Mouse (Mus musculus): ENCODE results near the gene 4933424G06Rik. TPM values are rescaled to one million over a fixed set of nuclear protein-coding genes. Genes with fewer than 3 reads are reported as not detected.
A peak's percentile ranks its signal among the peaks of the same experiment; 100 is the strongest.

4933424G06Rik gene
- polyA plus RNA-seq, 1 experiment from 2014 or later = not detected

DNA sequence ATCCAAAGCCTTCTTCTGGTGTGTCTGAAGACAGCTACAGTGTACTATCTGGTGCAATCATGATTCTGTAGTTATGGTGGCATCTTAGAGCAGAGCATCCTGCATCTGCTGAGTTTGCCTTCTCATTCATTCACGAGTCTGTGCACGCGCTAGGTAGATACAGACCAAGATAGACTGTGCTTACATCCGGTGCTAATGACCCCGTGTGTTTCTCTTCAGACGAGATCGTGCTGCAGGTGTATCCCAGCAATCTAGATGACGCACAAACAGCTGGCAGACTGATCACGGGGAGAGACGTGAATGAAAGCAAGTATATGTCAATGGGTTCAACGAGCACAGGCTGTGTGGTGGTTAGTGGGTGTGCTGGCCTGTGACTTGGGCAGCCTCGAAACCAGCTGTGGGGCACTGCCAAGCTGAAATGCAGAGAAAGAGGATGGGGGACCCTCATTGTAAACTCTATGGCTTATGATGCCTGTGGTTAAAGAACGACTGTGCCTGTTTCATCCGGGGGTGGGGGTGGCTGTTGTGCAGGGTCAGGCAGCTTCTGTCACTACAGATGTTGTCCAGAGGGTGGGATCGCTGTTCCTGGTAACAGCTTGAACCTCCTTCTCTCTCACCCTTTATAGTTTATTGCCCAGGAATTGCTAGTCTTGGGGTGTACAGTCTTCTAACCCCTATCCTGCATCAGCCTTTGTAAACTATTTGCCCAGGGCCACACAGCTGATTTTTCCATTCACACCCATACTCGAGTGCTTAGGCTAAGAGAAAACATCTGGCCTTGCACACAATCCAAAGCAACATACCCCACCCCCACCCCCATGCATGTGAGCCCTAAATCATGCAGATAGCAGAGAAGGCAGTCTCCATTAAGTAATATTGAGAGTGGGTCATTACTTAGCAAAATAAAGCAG, 13.5 kb downstream of the 4933424G06Rik start:
- H3K27ac ChIP-seq = peak overlapping the region; percentile 86
- no peaks in the 10 kb centered on the region for H3K9me3 ChIP-seq (replicated peaks)
- peaks cover 34% of the 10 kb centered on the region for H3K4me1 ChIP-seq
- no peaks in the 10 kb centered on the region for H3K36me3 ChIP-seq
- WGBS = 55% methylated on average over 16 of the region's 16 CpGs
- H3K27me3 ChIP-seq (ENCODE audit: low read depth, poor library complexity, severe bottlenecking) = no peaks in the 10 kb centered on the region
- DNase-seq (ENCODE audit: low spot score) = peak; percentile 67
- H3K4me3 ChIP-seq = no peak overlapping the region

GRCm38 (mm10) chr1:36724057-36724431, 14.1 kb downstream of the 4933424G06Rik start:
- DNase-seq (ENCODE audit: low spot score) = no peak
- peak overlapping the region; percentile 86 for H3K27ac ChIP-seq
- no peaks in the 10 kb centered on the region for H3K27me3 ChIP-seq (ENCODE audit: low read depth, poor library complexity, severe bottlenecking)
- no peaks in the 10 kb centered on the region for H3K36me3 ChIP-seq
- WGBS = 61% methylated on average over 4 of the region's 4 CpGs
- no peak overlapping the region for H3K4me3 ChIP-seq
- H3K9me3 ChIP-seq (replicated peaks) = no peaks in the 10 kb centered on the region
- peaks cover 34% of the 10 kb centered on the region for H3K4me1 ChIP-seq

- no peaks in the 10 kb centered on the region for H3K4me1 ChIP-seq
- WGBS = 14% methylated on average over 4 of the region's 4 CpGs
- H3K27ac ChIP-seq = no peak overlapping the region
- H3K4me3 ChIP-seq = no peak overlapping the region
- peaks cover 18% of the 10 kb centered on the region; the same call in 1 of the 2 replicates for H3K27me3 ChIP-seq (ENCODE audit: low read depth, poor library complexity, severe bottlenecking)
- H3K9me3 ChIP-seq (replicated peaks) = no peaks in the 10 kb centered on the region
- DNase-seq (ENCODE audit: low spot score) = peak; percentile 84
- no peaks in the 10 kb centered on the region for H3K36me3 ChIP-seq
Observed at GRCm38 (mm10) chr1:36737300-36737699, 27.4 kb downstream of the 4933424G06Rik start.

DNA sequence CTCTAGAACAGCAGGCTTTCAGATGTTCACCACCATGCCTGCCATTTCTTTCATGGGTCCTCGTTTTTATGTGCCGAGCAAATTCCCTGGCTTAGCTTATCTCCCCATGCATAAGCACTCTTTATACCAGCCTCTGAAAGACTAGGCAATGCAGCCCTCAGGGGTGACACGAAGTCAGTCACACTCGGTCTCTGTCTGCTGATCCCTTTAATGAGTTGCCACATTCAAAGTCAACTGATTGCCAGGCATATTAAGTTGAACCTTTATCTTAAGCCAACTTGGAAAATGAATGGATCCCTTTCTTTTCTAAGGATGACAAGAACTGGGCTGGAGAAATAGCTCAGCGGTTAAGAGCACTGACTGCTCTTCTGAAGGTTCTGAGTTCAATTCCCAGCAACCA, 29.3 kb downstream of the 4933424G06Rik start:
- Histone ChIP-seq H3K27me3 (ENCODE audit: low read depth, poor library complexity, severe bottlenecking) (peaks cover 34% of the 10 kb centered on the region; the same call in 1 of the 2 replicates), H3K9me3 (replicated peaks) (no peaks in the 10 kb centered on the region), H3K27ac (no peak overlapping the region), H3K36me3 (no peaks in the 10 kb centered on the region), H3K4me1 (peaks cover 4% of the 10 kb centered on the region), H3K4me3 (no peak overlapping the region)
- WGBS = 85% methylated on average over 5 of the region's 5 CpGs
- DNase-seq (ENCODE audit: low spot score) = no peak

- Histone ChIP-seq H3K4me1 (peaks cover 10% of the 10 kb centered on the region), H3K4me3 (no peak overlapping the region), H3K36me3 (no peaks in the 10 kb centered on the region), H3K27ac (no peak overlapping the region), H3K9me3 (replicated peaks) (no peaks in the 10 kb centered on the region), H3K27me3 (ENCODE audit: low read depth, poor library complexity, severe bottlenecking) (peaks cover 36% of the 10 kb centered on the region; the same call in 1 of the 2 replicates)
- 84% methylated on average over 9 of the region's 9 CpGs for WGBS
- DNase-seq (ENCODE audit: low spot score) = no peak
Observed at GRCm38 (mm10) chr1:36743046-36743445, 33.1 kb downstream of the 4933424G06Rik start.

DNA sequence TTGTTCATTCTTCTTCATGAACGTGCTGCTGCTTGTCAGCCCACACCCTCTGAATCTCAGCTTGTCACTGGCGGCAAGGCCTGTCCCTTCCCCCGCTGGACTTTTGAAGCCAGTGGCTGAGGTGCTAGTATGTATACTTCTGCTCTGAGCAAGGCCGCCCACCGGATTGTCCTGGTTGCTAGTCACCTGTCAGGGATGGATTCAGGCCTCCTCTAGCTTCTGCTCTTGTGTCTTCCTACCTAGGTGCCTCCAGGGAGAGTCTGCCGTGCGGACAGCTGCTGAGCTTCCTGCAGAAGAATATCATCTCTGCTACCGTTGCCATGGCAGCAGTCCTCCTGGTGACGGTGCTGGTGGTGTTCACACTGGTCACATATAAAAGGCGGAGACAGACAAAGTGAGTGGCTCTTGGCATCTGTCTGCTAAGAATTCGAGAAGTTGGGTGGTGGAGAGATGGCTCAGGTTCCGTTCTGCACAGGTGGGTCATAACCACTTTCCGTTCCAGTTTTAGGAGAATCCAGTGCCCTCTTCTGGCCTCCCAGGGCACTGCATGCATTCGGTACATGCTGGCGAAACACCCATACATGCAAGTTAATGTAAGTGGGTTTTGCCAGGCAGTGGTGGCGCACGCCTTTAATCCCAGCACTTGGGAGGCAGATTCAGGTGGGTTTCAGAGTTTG, 34.5 kb downstream of the 4933424G06Rik start:
- peaks cover 36% of the 10 kb centered on the region; the same call in 1 of the 2 replicates for H3K27me3 ChIP-seq (ENCODE audit: low read depth, poor library complexity, severe bottlenecking)
- peak; percentile 80 for DNase-seq (ENCODE audit: low spot score)
- peaks cover 10% of the 10 kb centered on the region for H3K4me1 ChIP-seq
- H3K9me3 ChIP-seq (replicated peaks) = no peaks in the 10 kb centered on the region
- 29% methylated on average over 17 of the region's 17 CpGs for WGBS
- H3K36me3 ChIP-seq = no peaks in the 10 kb centered on the region
- H3K27ac ChIP-seq = no peak overlapping the region
- H3K4me3 ChIP-seq = peak overlapping the region; percentile 17; the same call in 1 of the 2 replicates

GRCm38 (mm10) chr1:36745661-36746060, 35.7 kb downstream of the 4933424G06Rik start:
- no peaks in the 10 kb centered on the region for H3K36me3 ChIP-seq
- peaks cover 32% of the 10 kb centered on the region; the same call in 1 of the 2 replicates for H3K27me3 ChIP-seq (ENCODE audit: low read depth, poor library complexity, severe bottlenecking)
- H3K4me3 ChIP-seq = no peak overlapping the region
- H3K27ac ChIP-seq = no peak overlapping the region
- peaks cover 10% of the 10 kb centered on the region for H3K4me1 ChIP-seq
- no peaks in the 10 kb centered on the region for H3K9me3 ChIP-seq (replicated peaks)
- DNase-seq (ENCODE audit: low spot score) = no peak
- 54% methylated on average over 4 of the region's 4 CpGs for WGBS

DNA sequence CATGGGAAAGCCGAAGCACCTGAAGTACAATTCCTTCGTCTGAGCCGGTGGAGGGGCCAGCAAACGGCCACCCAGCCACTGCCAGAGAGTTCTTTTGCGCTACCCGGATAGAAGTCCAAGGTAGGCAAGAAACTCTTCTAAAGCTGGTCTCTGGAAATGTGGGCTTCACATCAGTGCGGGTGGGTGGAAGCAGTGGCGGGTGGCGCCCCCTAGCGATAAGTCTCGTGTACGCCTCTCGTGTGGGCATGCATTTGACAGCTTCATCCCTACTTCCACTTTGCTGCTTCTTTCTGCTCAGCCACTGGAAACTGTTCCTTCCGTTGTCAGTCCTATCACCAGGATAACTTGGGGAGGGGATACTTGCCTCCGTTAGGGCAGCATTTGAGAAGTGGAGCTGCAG, 36.5 kb downstream of the 4933424G06Rik start:
- H3K27me3 ChIP-seq (ENCODE audit: low read depth, poor library complexity, severe bottlenecking) = peaks cover 25% of the 10 kb centered on the region; the same call in 1 of the 2 replicates
- no peaks in the 10 kb centered on the region for H3K36me3 ChIP-seq
- H3K27ac ChIP-seq = no peak overlapping the region
- H3K4me3 ChIP-seq = no peak overlapping the region
- H3K4me1 ChIP-seq = peaks cover 10% of the 10 kb centered on the region
- WGBS = 50% methylated on average over 15 of the region's 15 CpGs
- no peaks in the 10 kb centered on the region for H3K9me3 ChIP-seq (replicated peaks)
- DNase-seq (ENCODE audit: low spot score) = peak; percentile 74

GRCm38 (mm10) chr1:36753932-36754675, 44.2 kb downstream of the 4933424G06Rik start:
- Histone ChIP-seq H3K27me3 (ENCODE audit: low read depth, poor library complexity, severe bottlenecking) (no peaks in the 10 kb centered on the region), H3K36me3 (no peaks in the 10 kb centered on the region), H3K4me1 (no peaks in the 10 kb centered on the region), H3K27ac (no peak overlapping the region), H3K9me3 (replicated peaks) (no peaks in the 10 kb centered on the region), H3K4me3 (no peak overlapping the region)
- WGBS = 87% methylated on average over 6 of the region's 6 CpGs
- no peak for DNase-seq (ENCODE audit: low spot score)

DNA sequence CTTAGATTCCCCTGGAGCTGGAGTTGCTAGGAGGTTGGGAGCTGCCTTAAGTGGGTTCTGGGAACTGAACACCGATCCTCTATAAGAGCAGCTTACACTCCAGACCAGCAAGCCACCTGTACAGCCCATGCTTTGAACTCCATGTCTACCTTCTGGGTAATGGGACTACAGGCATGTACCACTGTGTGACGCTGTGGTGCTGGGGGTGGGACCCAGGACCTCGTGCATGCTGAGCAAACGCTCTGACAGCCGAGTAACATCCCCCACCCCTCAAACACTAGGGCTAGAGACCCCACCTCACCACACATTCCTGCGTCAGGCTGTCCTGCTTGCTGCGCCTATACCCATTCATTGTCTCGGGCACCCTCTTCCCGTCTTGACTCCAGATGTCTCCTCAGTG, 48.6 kb downstream of the 4933424G06Rik start:
- DNase-seq (ENCODE audit: low spot score) = no peak
- H3K27me3 ChIP-seq (ENCODE audit: low read depth, poor library complexity, severe bottlenecking) = no peaks in the 10 kb centered on the region
- 88% methylated on average over 9 of the region's 9 CpGs for WGBS
- no peaks in the 10 kb centered on the region for H3K9me3 ChIP-seq (replicated peaks)
- H3K4me3 ChIP-seq = no peak overlapping the region
- no peak overlapping the region for H3K27ac ChIP-seq
- no peaks in the 10 kb centered on the region; the same call in 1 of the 2 replicates for H3K4me1 ChIP-seq
- no peaks in the 10 kb centered on the region for H3K36me3 ChIP-seq

GRCm38 (mm10) chr1:36759076-36759475, 49.1 kb downstream of the 4933424G06Rik start:
- Histone ChIP-seq H3K4me1 (no peaks in the 10 kb centered on the region; the same call in 1 of the 2 replicates), H3K9me3 (replicated peaks) (no peaks in the 10 kb centered on the region), H3K27ac (no peak overlapping the region), H3K4me3 (no peak overlapping the region), H3K36me3 (no peaks in the 10 kb centered on the region), H3K27me3 (ENCODE audit: low read depth, poor library complexity, severe bottlenecking) (no peaks in the 10 kb centered on the region)
- WGBS = 87% methylated on average over 18 of the region's 18 CpGs
- no peak for DNase-seq (ENCODE audit: low spot score)

GRCm38 (mm10) chr1:36760401-36760800, 50.5 kb downstream of the 4933424G06Rik start:
- 76% methylated on average over 9 of the region's 9 CpGs for WGBS
- no peak overlapping the region for H3K27ac ChIP-seq
- no peaks in the 10 kb centered on the region; the same call in 1 of the 2 replicates for H3K4me1 ChIP-seq
- H3K4me3 ChIP-seq = no peak overlapping the region
- DNase-seq (ENCODE audit: low spot score) = no peak
- no peaks in the 10 kb centered on the region for H3K9me3 ChIP-seq (replicated peaks)
- H3K36me3 ChIP-seq = no peaks in the 10 kb centered on the region
- H3K27me3 ChIP-seq (ENCODE audit: low read depth, poor library complexity, severe bottlenecking) = no peaks in the 10 kb centered on the region
